Mouse (Mus musculus) lung, adult 2 months (tissue): ENCODE data around the gene B3gnt6.

Experiments used
- CTCF ChIP-seq: fragments of 200-500 bp; IDR thresholded peaks from 2 replicates; pipeline ENCODE4 v1.5.1; 2011; ENCODE audit warnings: mild to moderate bottlenecking, low read length, control low read depth; ENCODE audit not compliant: insufficient read depth
- POLR2A ChIP-seq: fragments of 200-500 bp; IDR thresholded peaks from 2 replicates; pipeline ENCODE4 v1.6.1; 2011; ENCODE audit warnings: low read depth, mild to moderate bottlenecking, control low read depth, low read length, borderline replicate concordance; ENCODE audit errors: extremely low read depth

DNA sequence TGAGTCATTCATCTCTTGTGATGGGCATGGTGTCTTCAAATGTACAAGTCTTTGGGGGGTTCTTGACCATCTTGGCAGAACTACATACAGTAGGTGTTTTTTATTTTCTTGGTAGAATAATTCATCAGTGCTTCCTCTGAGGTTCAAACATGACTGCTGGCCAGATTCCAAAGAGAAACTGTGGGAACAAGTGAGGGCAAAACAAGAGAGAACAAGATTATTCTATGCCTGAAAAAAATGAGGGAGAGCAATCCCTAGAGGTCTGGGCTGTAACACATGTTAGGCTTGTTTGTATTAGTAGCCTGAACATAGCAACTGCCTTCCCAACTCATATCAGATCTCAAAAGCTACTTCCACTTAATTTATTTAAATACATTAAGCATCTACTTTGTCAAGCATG is 17.4 kb upstream of the B3gnt6 start:
- no peak for TF ChIP-seq POLR2A
- TF ChIP-seq CTCF, result no peak
